Mouse (Mus musculus): ENCODE measurements around the gene Vash2. TPM values are rescaled to one million over a fixed set of nuclear protein-coding genes. Genes with fewer than 3 reads are reported as not detected.

The Vash2 gene
- polyA plus RNA-seq, 1 experiment from 2014 or later = 45.1 TPM

DNA sequence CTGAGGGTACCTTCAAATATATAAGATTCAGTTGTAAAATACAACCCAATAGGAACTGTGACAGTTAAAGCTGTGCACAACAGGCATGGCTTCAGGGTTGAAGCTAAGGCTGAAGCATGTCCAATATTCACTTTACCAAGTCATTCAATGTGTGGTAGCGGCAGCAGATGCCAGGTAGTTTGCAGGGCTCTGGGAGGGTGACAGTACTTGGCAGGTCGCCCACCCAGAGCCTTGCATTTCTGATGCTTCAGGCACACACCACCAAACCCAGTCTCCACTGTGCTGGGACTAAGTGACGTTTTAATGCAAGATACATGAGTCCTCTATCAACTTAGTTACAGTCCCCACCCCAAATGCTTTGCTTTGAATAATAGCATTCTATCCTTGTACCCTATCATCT is 21.6 kb upstream of the Vash2 start:
- Histone ChIP-seq H3K4me3 (no peak overlapping the region), H3K9ac (no peak overlapping the region), H3K36me3 (peaks cover 14% of the 10 kb centered on the region), H3K4me1 (no peaks in the 10 kb centered on the region), H3K4me2 (no peak overlapping the region), H3K27me3 (no peaks in the 10 kb centered on the region), H3K27ac (no peak overlapping the region), H3K9me3 (0 out of 2 replicates have a peak, but pooled peaks cover 4% of the 10 kb centered on the region)
- ATAC-seq (ENCODE audit: insufficient number of reproducible peaks, low FRiP score, low TSS enrichment, low read depth) = no peak
- WGBS = 68% methylated on average over 3 of the region's 3 CpGs

DNA sequence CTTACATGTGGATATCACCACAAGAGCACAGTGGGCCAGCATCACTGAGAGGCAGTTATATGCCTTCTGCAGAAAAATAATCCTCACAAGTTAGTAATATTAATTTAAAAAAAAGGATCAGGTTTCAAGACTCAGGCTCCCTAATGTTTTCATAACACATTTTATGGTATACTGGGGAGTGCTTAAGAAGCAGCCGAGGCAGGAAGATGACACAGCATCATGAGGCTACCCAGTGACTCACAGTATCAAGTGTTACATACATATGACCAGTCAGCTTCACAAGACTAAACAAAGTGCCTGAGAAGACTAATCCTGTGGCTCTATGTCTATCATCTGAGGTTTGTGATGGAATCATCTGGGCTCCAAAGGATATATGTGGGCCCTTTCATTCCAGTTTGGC is 18.9 kb upstream of the Vash2 start:
- Histone ChIP-seq H3K27me3 (no peaks in the 10 kb centered on the region), H3K4me2 (no peak overlapping the region), H3K9ac (no peak overlapping the region), H3K36me3 (no peaks in the 10 kb centered on the region), H3K9me3 (0 out of 2 replicates have a peak, but pooled peaks cover 4% of the 10 kb centered on the region), H3K4me3 (no peak overlapping the region), H3K27ac (no peak overlapping the region), H3K4me1 (no peaks in the 10 kb centered on the region)
- ATAC-seq (ENCODE audit: insufficient number of reproducible peaks, low FRiP score, low TSS enrichment, low read depth) = no peak
- 49% methylated on average over 1 of the region's 1 CpGs for WGBS

DNA sequence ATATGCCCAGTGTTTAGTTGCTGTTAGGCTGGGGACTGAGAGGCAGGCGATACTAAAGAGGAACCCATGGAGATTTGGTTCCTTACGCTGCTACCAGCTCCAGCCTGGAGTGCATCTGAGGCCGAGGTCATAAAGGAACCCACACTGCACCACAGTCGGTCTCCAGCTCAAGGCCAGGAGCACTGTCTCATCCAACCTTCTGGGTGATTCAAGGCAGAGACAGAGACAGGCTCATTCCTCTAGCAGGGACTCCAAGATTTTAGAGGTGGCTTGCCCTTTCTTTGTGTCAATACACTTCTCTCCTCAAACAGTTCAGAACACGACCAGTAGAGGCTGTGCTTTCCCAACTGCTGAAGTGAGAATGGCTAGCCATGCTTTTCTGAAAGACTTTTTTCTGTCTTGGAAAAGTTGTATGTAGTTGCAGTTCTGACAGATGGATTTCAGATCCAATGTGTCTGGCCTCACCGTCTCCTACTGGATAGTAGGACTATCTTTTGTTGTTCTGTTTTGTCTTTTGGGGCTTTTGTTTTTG is 17.3 kb upstream of the Vash2 start:
- ATAC-seq (ENCODE audit: insufficient number of reproducible peaks, low FRiP score, low TSS enrichment, low read depth) = no peak
- 68% methylated on average over 6 of the region's 6 CpGs for WGBS
- H3K27me3 ChIP-seq = no peaks in the 10 kb centered on the region
- no peaks in the 10 kb centered on the region for H3K4me1 ChIP-seq
- no peak overlapping the region for H3K9ac ChIP-seq
- no peak overlapping the region for H3K4me2 ChIP-seq
- H3K4me3 ChIP-seq = no peak overlapping the region
- H3K36me3 ChIP-seq = no peaks in the 10 kb centered on the region
- H3K9me3 ChIP-seq = 0 out of 2 replicates have a peak, but pooled peaks cover 4% of the 10 kb centered on the region
- no peak overlapping the region for H3K27ac ChIP-seq

DNA sequence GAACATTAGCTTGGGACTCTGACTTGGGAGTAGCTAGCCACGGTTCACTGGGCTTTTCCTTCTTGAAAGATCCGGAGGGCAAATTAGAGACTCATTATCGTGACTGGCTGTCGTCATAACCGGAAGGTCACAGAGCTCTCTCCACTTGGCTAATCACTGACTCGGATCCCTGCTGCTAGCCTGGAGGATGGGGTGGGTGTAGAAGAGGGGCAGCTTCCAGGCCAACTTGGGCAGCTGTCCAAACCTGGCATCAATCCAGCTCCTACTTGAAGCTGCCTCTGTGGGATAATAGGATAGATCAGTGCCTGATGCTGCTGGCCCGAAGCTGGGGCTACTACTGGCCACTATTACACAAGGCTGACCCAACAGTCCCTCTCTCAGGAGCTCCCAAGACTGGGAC is 16.5 kb upstream of the Vash2 start:
- H3K4me3 ChIP-seq = no peak overlapping the region
- no peaks in the 10 kb centered on the region for H3K4me1 ChIP-seq
- no peaks in the 10 kb centered on the region for H3K36me3 ChIP-seq
- no peak overlapping the region for H3K4me2 ChIP-seq
- 0 out of 2 replicates have a peak, but pooled peaks cover 4% of the 10 kb centered on the region for H3K9me3 ChIP-seq
- 63% methylated on average over 7 of the region's 7 CpGs for WGBS
- no peak for ATAC-seq (ENCODE audit: insufficient number of reproducible peaks, low FRiP score, low TSS enrichment, low read depth)
- no peak overlapping the region for H3K27ac ChIP-seq
- H3K27me3 ChIP-seq = no peaks in the 10 kb centered on the region
- no peak overlapping the region for H3K9ac ChIP-seq

DNA sequence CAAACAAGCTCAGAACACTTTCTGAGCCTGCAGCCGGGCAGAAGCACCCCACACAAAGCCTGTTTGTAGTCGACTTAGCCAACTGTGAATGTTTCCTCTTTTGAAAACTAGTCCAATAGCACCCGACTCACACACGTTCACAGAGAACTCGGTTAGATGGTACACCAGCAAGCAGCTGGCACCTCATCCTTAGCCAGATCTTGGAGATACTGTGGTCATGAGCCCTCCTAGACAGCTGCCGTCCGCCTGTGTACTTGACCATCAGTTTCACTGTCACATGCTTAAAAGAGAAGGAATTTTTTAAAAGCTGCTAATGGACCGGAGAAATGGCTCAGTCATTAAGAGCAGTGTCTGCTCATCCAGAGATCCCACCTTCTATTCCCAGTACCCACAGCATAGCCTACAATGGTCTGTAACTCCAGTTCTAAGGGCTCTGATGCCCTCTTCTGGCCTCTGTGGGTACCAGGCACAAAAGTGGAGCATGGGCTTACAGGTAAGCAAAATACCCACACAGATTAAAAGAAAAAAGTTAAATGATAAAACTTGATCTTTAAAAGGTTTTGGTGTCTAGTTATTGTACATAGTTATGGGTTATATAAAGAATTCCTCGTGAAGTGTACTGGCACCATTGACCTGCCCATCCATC is 10.5 kb upstream of the Vash2 start:
- H3K9ac ChIP-seq = no peak overlapping the region
- 81% methylated on average over 9 of the region's 9 CpGs for WGBS
- H3K27me3 ChIP-seq = no peaks in the 10 kb centered on the region
- H3K4me2 ChIP-seq = no peak overlapping the region
- no peaks in the 10 kb centered on the region for H3K9me3 ChIP-seq
- no peaks in the 10 kb centered on the region for H3K36me3 ChIP-seq
- H3K4me3 ChIP-seq = no peak overlapping the region
- no peak overlapping the region for H3K27ac ChIP-seq
- no peaks in the 10 kb centered on the region for H3K4me1 ChIP-seq
- no peak for ATAC-seq (ENCODE audit: insufficient number of reproducible peaks, low FRiP score, low TSS enrichment, low read depth)

DNA sequence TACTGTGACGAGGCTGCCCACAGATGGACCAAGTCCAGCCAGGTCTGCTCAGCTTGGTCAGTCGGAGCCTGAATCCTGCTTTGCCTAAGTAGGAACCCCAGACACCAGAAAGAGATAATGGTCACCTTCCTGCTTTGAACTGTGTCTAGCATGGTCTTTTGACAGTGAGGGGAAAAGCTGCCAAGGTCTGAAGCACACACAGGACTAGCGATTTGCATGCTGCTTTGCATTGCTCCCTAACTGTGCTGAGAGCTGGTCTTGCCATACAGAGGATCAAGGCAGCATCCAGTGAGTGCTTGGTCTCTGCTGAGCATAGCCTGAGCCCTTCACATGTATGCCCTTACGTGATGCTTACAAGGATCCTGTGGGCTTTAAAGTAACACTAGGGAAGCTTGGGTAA is 2.3 kb upstream of the Vash2 start:
- no peak overlapping the region for H3K9ac ChIP-seq
- peaks cover 18% of the 10 kb centered on the region for H3K4me1 ChIP-seq
- no peak overlapping the region for H3K4me2 ChIP-seq
- 78% methylated on average over 4 of the region's 4 CpGs for WGBS
- no peak overlapping the region for H3K4me3 ChIP-seq
- no peaks in the 10 kb centered on the region for H3K9me3 ChIP-seq
- no peaks in the 10 kb centered on the region for H3K36me3 ChIP-seq
- H3K27ac ChIP-seq = no peak overlapping the region
- no peak for ATAC-seq (ENCODE audit: insufficient number of reproducible peaks, low FRiP score, low TSS enrichment, low read depth)
- H3K27me3 ChIP-seq = no peaks in the 10 kb centered on the region

DNA sequence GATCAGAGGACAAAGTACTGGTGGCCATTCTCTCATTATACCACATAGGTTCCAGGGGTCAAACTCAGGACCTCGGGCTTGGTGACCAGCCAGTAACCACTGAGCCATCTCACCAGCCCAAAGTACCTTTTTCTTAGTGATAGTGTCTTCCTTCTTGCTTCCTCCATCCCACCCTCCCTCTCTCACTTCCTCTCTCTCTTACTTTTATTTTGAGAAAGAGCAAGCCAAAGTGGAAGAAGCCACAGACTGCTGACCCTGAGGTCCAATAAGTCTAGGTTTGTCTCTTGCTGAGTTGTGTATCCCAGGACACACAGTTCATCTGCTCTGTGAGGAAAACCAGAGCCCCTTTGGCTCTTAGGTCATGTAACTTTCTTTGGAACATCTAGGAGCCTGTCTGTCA is 1.4 kb upstream of the Vash2 start:
- no peak overlapping the region for H3K4me2 ChIP-seq
- H3K27ac ChIP-seq = no peak overlapping the region
- H3K4me1 ChIP-seq = peaks cover 20% of the 10 kb centered on the region
- H3K27me3 ChIP-seq = no peaks in the 10 kb centered on the region
- 89% methylated on average over 1 of the region's 1 CpGs for WGBS
- no peaks in the 10 kb centered on the region for H3K9me3 ChIP-seq
- no peak for ATAC-seq (ENCODE audit: insufficient number of reproducible peaks, low FRiP score, low TSS enrichment, low read depth)
- H3K36me3 ChIP-seq = no peaks in the 10 kb centered on the region
- H3K9ac ChIP-seq = no peak overlapping the region
- H3K4me3 ChIP-seq = no peak overlapping the region

DNA sequence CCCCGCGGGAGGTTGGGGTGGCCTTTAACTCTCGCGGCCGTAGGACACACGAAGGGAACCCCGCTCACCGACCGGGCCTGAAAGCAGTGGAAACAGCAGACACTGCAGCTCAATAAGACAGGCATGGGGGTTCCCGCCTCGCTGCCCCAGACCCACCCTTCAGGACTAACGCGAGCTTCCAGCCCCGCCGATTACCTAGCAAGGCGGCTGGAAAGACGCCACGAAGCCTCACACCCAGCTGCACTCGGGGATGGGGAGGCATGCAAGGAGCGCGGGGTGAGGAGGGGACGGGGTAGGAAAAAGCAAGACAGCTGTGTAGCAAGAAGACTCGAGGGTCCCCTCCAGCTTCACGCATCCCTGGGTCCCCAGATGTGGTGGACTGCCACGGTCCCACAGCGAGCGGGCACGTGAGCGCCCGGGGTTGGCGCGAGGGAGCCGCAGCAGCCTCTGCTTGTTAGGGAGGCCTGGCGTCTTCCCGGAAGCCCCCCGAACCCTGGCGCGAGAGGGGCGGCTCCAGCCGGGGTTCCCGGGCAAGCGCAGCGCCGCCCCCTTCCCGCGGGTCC is 504 bp downstream of the Vash2 start:
- H3K4me1 ChIP-seq = peaks cover 20% of the 10 kb centered on the region
- peak overlapping the region; percentile 94 for H3K4me2 ChIP-seq
- H3K36me3 ChIP-seq = peaks cover 19% of the 10 kb centered on the region
- H3K27me3 ChIP-seq = no peaks in the 10 kb centered on the region
- ATAC-seq (ENCODE audit: insufficient number of reproducible peaks, low FRiP score, low TSS enrichment, low read depth) = peak; percentile 72
- H3K27ac ChIP-seq = peak overlapping the region; percentile 93
- H3K4me3 ChIP-seq = peak overlapping the region; percentile 61
- H3K9ac ChIP-seq = peak overlapping the region; percentile 70
- under 1% methylated on average over 46 of the region's 46 CpGs for WGBS
- no peaks in the 10 kb centered on the region for H3K9me3 ChIP-seq

DNA sequence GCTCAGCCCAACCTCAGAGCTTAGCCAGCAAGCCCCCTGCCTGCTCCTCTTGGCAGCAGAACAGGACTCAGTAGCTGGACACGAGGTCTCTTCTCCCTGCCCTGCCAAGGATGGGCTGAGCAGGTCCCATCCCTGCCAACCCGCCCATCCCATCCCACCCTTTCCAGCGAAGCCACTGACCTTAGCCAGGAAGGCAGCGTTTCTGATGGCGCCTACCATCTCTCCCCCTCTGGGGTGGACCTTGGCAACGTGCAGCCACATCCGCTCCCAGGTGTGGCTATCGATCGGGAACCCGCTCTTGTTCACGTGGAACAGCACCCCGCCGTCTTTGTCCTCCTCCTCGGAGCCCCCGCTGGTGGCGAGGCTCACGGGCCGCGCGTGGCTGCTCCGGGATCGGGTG is 1.1 kb downstream of the Vash2 start:
- H3K4me2 ChIP-seq = peak overlapping the region; percentile 94
- WGBS = under 1% methylated on average over 22 of the region's 22 CpGs
- H3K4me3 ChIP-seq = peak overlapping the region; percentile 61
- no peaks in the 10 kb centered on the region for H3K9me3 ChIP-seq
- H3K27me3 ChIP-seq = no peaks in the 10 kb centered on the region
- peak overlapping the region; percentile 93 for H3K27ac ChIP-seq
- ATAC-seq (ENCODE audit: insufficient number of reproducible peaks, low FRiP score, low TSS enrichment, low read depth) = no peak
- H3K9ac ChIP-seq = peak overlapping the region; percentile 70
- H3K36me3 ChIP-seq = peaks cover 23% of the 10 kb centered on the region
- H3K4me1 ChIP-seq = peaks cover 22% of the 10 kb centered on the region

DNA sequence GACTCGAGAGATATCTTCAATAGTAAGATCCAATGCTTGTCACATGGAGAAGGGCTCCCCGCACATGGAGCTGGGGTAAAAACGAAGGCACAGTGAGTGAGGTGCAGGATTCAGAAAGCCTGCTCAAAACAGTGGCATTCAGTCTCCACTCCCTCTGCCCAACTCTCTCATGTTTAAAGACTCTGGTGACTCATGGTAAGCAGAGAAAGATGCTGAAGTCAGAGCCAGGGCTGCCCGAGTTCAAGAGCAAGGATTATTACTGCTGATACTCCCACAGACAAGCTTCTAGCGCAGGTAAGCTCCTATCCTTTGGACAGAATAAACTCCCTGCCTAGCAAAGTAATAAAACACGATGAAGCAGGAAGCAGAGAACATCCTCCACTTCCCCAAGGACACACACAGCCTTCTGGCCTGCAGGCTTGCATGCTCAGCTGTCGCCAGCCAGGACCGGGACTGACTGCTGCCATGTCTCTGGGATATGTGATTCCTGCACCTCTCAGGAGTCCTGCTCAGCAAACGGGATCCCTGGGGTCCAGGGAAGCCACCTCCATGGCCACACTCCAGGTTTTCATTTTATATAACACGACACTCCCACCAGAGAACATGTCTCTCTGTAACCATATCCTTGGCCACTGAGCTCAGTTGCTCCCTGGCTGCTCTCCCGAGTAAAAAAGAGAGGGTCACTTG is 2.1 kb downstream of the Vash2 start:
- H3K4me2 ChIP-seq = peak overlapping the region; percentile 94
- WGBS = 24% methylated on average over 11 of the region's 11 CpGs
- H3K27ac ChIP-seq = peak overlapping the region; percentile 43
- H3K9me3 ChIP-seq = no peaks in the 10 kb centered on the region
- H3K36me3 ChIP-seq = peaks cover 31% of the 10 kb centered on the region
- H3K9ac ChIP-seq = no peak overlapping the region
- H3K4me3 ChIP-seq = peak overlapping the region; percentile 61
- ATAC-seq (ENCODE audit: insufficient number of reproducible peaks, low FRiP score, low TSS enrichment, low read depth) = no peak
- H3K4me1 ChIP-seq = peaks cover 26% of the 10 kb centered on the region
- H3K27me3 ChIP-seq = no peaks in the 10 kb centered on the region

DNA sequence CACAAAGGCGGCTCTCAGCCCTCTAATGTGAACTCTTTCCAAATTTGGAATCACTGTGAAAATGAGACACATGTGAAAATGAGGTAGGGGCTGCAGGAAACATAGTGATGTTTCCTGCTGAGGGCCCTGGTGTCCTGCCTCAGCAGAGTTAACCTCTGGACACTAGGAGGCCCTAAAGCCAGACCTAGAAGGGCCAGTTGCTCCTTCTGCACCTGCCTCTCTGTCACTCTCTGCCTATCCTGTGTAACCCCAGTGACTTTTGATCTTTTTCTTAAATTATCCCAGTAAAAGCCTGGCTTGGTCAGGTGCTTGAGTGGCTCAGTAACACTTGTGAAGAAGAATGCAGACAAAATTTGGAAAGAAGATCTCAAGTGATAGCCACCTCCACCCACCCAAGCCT is 4.3 kb downstream of the Vash2 start:
- Histone ChIP-seq H3K36me3 (peaks cover 50% of the 10 kb centered on the region), H3K9me3 (no peaks in the 10 kb centered on the region), H3K4me3 (no peak overlapping the region), H3K4me1 (peaks cover 26% of the 10 kb centered on the region), H3K27me3 (no peaks in the 10 kb centered on the region), H3K4me2 (no peak overlapping the region), H3K9ac (0 out of 2 replicates have a peak overlapping the region, but pooled peaks have one; percentile 4), H3K27ac (no peak overlapping the region)
- WGBS = 74% methylated on average over 1 of the region's 1 CpGs
- no peak for ATAC-seq (ENCODE audit: insufficient number of reproducible peaks, low FRiP score, low TSS enrichment, low read depth)

DNA sequence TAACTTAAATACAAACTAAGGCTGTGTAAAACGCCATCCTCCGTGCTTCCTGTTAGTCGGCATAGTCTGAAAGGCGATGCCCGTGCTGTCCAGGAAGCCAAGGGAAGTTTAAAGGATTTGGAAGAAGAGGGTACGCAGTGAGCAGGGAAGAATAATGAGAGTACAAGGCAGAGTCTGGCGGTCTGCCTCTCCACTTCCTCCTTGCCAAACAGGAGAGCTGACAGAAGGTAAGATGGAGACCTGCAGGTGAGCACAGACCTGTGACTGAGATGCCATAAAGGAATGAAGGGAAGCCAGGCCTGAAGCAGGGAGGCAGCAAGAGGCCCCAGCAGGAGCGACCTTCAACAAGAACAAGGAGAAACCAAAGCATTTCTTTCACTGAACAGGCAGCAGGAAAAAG is 4.9 kb downstream of the Vash2 start:
- Histone ChIP-seq H3K27ac (no peak overlapping the region), H3K4me3 (no peak overlapping the region), H3K4me1 (peaks cover 26% of the 10 kb centered on the region), H3K9me3 (no peaks in the 10 kb centered on the region), H3K27me3 (no peaks in the 10 kb centered on the region), H3K9ac (no peak overlapping the region), H3K4me2 (no peak overlapping the region), H3K36me3 (peaks cover 57% of the 10 kb centered on the region)
- ATAC-seq (ENCODE audit: insufficient number of reproducible peaks, low FRiP score, low TSS enrichment, low read depth) = no peak
- 85% methylated on average over 8 of the region's 8 CpGs for WGBS

Data from limb, embryonic 15.5 days (tissue).